Mouse (Mus musculus): Measurements from ENCODE around the gene Oas1e. TPM values are rescaled to one million over a fixed set of nuclear protein-coding genes. Genes with fewer than 3 reads are reported as not detected.
"Not testable (repeated sequence)": the region's sequence is repeated elsewhere in the genome, so short reads cannot be mapped to it uniquely, and the experiment has no call there.

The Oas1e gene
- not detected in 2 replicates for polyA plus RNA-seq (2014; fragmentation: Nextera tagmentation; extraction: Ambion mirVana)

- not testable (repeated sequence) for H3K27me3 ChIP-seq (ENCODE audit: control insufficient read depth, insufficient read depth, low read length); H3K9me3 ChIP-seq (replicated peaks; ENCODE audit: control insufficient read depth, low read length); H3K4me2 ChIP-seq (ENCODE audit: low read depth, low read length); H3K36me3 ChIP-seq (replicated peaks; ENCODE audit: control insufficient read depth, insufficient read depth, low read depth, low read length); ATAC-seq (replicated peaks; ENCODE audit: insufficient number of reproducible peaks, low FRiP score, low TSS enrichment, low read depth); H3K4me3 ChIP-seq (ENCODE audit: low read depth, low read length); H3K27ac ChIP-seq (replicated peaks; ENCODE audit: low read depth, low read length); DNase-seq (ENCODE audit: low spot score); H3K9ac ChIP-seq (replicated peaks; ENCODE audit: low read length); H3K4me1 ChIP-seq (ENCODE audit: control insufficient read depth, insufficient read depth, low read length)
- 71% methylated on average over 9 of the region's 9 CpGs for WGBS
Observed at GRCm38 (mm10) chr5:120795480-120796034, at the start of gene Oas1e. TSS of gene Oas1e (minus strand) at chr5:120795530.

DNA sequence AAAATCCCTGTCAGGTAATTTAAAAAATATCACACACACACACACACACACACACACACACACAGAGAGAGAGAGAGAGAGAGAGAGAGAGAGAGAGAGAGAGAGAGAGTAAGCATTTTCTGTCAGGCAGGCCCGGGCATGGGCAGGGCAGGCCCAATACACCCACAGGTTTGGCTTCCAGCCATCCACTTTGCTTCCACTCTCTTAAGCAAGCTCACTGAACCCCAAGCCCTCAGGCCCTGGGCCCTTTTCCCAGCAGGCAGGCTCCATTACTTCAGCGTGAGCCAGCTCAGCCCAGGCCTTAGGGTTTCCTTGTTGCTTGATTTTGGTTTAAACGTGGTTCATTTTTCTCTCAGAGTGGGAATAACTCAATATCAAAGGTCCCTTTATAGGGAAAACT, 49.4 kb upstream of the Oas1e start:
- Histone ChIP-seq H3K4me2 (ENCODE audit: low read depth, low read length) (no peak overlapping the region), H3K36me3 (replicated peaks; ENCODE audit: control insufficient read depth, insufficient read depth, low read depth, low read length) (no peaks in the 10 kb centered on the region), H3K4me1 (ENCODE audit: control insufficient read depth, insufficient read depth, low read length) (no peaks in the 10 kb centered on the region), H3K9ac (replicated peaks; ENCODE audit: low read length) (no peak overlapping the region), H3K27ac (replicated peaks; ENCODE audit: low read depth, low read length) (no peak overlapping the region), H3K4me3 (ENCODE audit: low read depth, low read length) (no peak overlapping the region), H3K9me3 (replicated peaks; ENCODE audit: control insufficient read depth, low read length) (no peaks in the 10 kb centered on the region), H3K27me3 (ENCODE audit: control insufficient read depth, insufficient read depth, low read length) (no peaks in the 10 kb centered on the region)
- no peak for ATAC-seq (replicated peaks; ENCODE audit: insufficient number of reproducible peaks, low FRiP score, low TSS enrichment, low read depth)
- WGBS: 85% methylated on average over 3 of the region's 3 CpGs
- DNase-seq (ENCODE audit: low spot score): no peak

DNA sequence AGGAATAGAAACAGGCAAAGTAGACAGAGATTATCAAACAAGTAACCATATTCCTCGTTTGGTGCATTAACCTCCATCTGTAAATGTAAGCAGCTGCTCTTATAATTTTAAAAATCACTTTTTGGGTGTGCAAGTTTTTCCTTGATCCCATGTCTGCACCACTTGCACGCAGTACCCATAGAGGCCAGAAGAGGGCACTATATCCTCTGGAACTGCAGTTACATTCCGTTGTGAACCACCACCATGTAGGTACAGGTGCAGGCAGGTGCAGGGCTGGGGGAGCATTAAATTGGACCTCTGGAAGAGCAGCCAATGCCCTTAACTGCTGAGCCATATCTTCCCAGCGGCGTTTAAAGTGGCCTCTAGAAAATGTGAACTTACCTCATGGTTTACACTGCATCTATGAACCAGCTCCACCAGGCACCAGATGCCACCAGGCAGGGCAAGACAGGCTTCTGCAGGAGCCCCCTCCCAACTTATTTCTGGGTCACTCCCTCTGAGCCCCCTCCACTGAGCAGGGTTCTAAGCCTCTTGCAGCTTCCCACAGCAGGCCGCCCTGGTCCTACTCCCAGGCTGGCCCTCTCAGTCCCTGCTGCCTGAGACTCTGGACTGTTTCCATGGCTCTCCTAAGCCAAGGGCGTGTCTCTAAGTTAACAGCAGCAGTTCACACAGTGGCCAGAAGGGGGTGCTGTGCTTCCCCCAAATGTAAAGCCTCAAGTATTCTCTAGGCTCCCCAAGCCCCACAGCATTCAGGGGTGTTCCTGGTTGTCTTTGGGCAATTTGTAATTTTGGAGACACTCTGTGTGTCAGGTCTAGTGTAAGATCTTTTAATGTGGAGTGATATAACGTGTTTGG, 41.6 kb upstream of the Oas1e start:
- no peak overlapping the region for H3K9ac ChIP-seq (replicated peaks; ENCODE audit: low read length)
- WGBS: 8% methylated on average over 8 of the region's 8 CpGs
- no peaks in the 10 kb centered on the region for H3K4me1 ChIP-seq (ENCODE audit: control insufficient read depth, insufficient read depth, low read length)
- H3K4me3 ChIP-seq (ENCODE audit: low read depth, low read length): no peak overlapping the region
- no peaks in the 10 kb centered on the region for H3K9me3 ChIP-seq (replicated peaks; ENCODE audit: control insufficient read depth, low read length)
- H3K27me3 ChIP-seq (ENCODE audit: control insufficient read depth, insufficient read depth, low read length): no peaks in the 10 kb centered on the region
- ATAC-seq (replicated peaks; ENCODE audit: insufficient number of reproducible peaks, low FRiP score, low TSS enrichment, low read depth) (no peak), DNase-seq (ENCODE audit: low spot score) (peak; percentile 53)
- no peak overlapping the region for H3K4me2 ChIP-seq (ENCODE audit: low read depth, low read length)
- no peaks in the 10 kb centered on the region for H3K36me3 ChIP-seq (replicated peaks; ENCODE audit: control insufficient read depth, insufficient read depth, low read depth, low read length)
- H3K27ac ChIP-seq (replicated peaks; ENCODE audit: low read depth, low read length): no peak overlapping the region

DNA sequence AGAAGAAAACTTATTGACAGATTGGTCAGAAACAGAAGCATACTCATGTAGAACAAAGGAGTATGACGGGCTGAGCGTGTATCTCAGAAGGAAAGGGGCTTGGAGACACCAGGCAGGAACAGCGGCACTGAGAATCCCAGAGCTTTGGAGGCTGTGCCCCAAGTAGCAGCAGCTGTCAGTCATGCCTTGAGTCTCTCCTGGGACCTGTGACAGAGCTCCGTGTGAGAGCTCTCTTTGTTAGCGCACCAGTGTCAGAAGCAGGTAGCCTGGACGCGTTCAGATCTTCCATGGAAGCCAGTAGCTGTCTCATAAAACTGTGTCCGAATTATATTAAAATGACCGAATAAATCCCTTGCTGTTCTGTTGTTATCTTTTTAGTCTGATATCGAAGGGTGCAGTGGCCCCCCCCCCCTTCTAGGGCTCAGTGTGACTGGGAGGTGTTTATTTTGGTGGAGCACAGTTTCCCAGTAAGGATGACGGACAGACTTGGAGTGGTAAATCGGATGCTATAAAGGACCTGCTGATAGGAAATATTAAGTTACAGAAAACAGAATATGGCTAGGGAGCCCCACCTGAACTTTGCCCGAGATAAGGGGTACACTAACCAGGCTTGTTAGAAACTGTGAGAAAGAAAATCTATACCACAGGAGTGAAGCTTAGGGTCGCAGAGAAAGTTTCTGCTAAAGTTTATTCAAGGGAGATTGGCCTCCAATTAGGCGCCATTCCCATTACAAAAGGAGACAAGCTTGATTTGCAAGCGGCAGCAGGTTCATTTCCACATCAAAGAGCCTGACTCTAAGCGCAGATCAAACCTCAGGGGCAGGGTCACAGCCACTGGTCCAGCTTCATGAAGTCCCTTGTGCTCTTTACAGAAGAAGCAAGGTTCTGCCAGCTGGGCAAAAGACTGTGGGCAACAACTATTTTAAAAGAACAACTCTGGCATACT, 38.3 kb upstream of the Oas1e start:
- no peak overlapping the region for H3K4me2 ChIP-seq (ENCODE audit: low read depth, low read length)
- H3K9me3 ChIP-seq (replicated peaks; ENCODE audit: control insufficient read depth, low read length): no peaks in the 10 kb centered on the region
- ATAC-seq (replicated peaks; ENCODE audit: insufficient number of reproducible peaks, low FRiP score, low TSS enrichment, low read depth): no peak
- no peak overlapping the region for H3K9ac ChIP-seq (replicated peaks; ENCODE audit: low read length)
- no peaks in the 10 kb centered on the region for H3K4me1 ChIP-seq (ENCODE audit: control insufficient read depth, insufficient read depth, low read length)
- no peak overlapping the region for H3K27ac ChIP-seq (replicated peaks; ENCODE audit: low read depth, low read length)
- 21% methylated on average over 17 of the region's 17 CpGs for WGBS
- DNase-seq (ENCODE audit: low spot score): no peak
- no peaks in the 10 kb centered on the region for H3K36me3 ChIP-seq (replicated peaks; ENCODE audit: control insufficient read depth, insufficient read depth, low read depth, low read length)
- no peak overlapping the region for H3K4me3 ChIP-seq (ENCODE audit: low read depth, low read length)
- H3K27me3 ChIP-seq (ENCODE audit: control insufficient read depth, insufficient read depth, low read length): no peaks in the 10 kb centered on the region

DNA sequence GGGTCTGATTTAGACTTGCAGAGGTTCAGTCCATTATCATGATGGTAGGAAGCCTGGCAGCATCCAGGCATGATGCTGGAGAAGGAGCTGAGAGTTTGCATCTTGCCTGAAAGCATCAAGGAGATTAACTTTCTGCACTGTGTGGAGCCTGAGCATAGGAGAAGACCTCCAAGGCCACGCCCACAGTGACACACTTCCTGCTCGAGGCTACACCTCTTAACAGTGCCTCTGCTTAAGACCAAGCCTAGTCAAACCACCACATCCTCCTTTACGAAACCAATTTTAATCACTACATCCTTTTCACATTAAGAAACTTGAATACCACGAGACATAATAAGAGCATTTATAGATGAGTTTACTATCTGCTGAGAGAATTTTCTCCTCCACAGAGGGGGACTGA, 35.7 kb upstream of the Oas1e start:
- no peaks in the 10 kb centered on the region for H3K9me3 ChIP-seq (replicated peaks; ENCODE audit: control insufficient read depth, low read length)
- DNase-seq (ENCODE audit: low spot score) (no peak), ATAC-seq (replicated peaks; ENCODE audit: insufficient number of reproducible peaks, low FRiP score, low TSS enrichment, low read depth) (no peak)
- no peak overlapping the region for H3K27ac ChIP-seq (replicated peaks; ENCODE audit: low read depth, low read length)
- H3K36me3 ChIP-seq (replicated peaks; ENCODE audit: control insufficient read depth, insufficient read depth, low read depth, low read length): no peaks in the 10 kb centered on the region
- H3K4me3 ChIP-seq (ENCODE audit: low read depth, low read length): no peak overlapping the region
- H3K27me3 ChIP-seq (ENCODE audit: control insufficient read depth, insufficient read depth, low read length): no peaks in the 10 kb centered on the region
- H3K4me1 ChIP-seq (ENCODE audit: control insufficient read depth, insufficient read depth, low read length): no peaks in the 10 kb centered on the region
- 80% methylated on average over 4 of the region's 4 CpGs for WGBS
- no peak overlapping the region for H3K9ac ChIP-seq (replicated peaks; ENCODE audit: low read length)
- no peak overlapping the region for H3K4me2 ChIP-seq (ENCODE audit: low read depth, low read length)

- no peak overlapping the region for H3K9ac ChIP-seq (replicated peaks; ENCODE audit: low read length)
- H3K4me3 ChIP-seq (ENCODE audit: low read depth, low read length): no peak overlapping the region
- no peaks in the 10 kb centered on the region for H3K9me3 ChIP-seq (replicated peaks; ENCODE audit: control insufficient read depth, low read length)
- no peak overlapping the region for H3K27ac ChIP-seq (replicated peaks; ENCODE audit: low read depth, low read length)
- ATAC-seq (replicated peaks; ENCODE audit: insufficient number of reproducible peaks, low FRiP score, low TSS enrichment, low read depth): no peak
- DNase-seq (ENCODE audit: low spot score): no peak
- H3K4me1 ChIP-seq (ENCODE audit: control insufficient read depth, insufficient read depth, low read length): no peaks in the 10 kb centered on the region
- H3K36me3 ChIP-seq (replicated peaks; ENCODE audit: control insufficient read depth, insufficient read depth, low read depth, low read length): no peaks in the 10 kb centered on the region
- no peaks in the 10 kb centered on the region for H3K27me3 ChIP-seq (ENCODE audit: control insufficient read depth, insufficient read depth, low read length)
- H3K4me2 ChIP-seq (ENCODE audit: low read depth, low read length): no peak overlapping the region
Observed at GRCm38 (mm10) chr5:120818999-120819398, 23.7 kb upstream of the Oas1e start.

DNA sequence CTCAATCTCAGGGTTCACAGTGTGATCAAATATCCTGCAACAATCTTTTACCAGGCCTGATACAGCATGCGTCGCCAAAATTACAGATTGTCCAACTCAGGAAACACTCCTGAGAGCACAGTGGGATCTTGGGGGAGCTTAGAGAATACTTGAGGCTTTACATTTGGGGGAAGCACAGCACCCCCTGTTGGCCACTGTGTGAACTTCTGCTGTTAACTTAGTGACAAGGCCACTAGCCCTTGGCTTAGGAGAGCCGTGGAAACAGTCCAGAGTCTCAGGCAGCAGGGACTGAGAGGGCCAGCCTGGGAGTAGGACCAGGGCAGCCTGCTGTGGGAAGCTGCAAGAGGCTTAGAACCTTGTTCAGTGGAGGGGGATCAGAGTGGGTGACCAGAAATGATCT, 20.6 kb upstream of the Oas1e start:
- 55% methylated on average over 3 of the region's 3 CpGs for WGBS
- no peak for ATAC-seq (replicated peaks; ENCODE audit: insufficient number of reproducible peaks, low FRiP score, low TSS enrichment, low read depth)
- Histone ChIP-seq H3K4me2 (ENCODE audit: low read depth, low read length) (no peak overlapping the region), H3K9me3 (replicated peaks; ENCODE audit: control insufficient read depth, low read length) (no peaks in the 10 kb centered on the region), H3K27me3 (ENCODE audit: control insufficient read depth, insufficient read depth, low read length) (no peaks in the 10 kb centered on the region), H3K27ac (replicated peaks; ENCODE audit: low read depth, low read length) (no peak overlapping the region), H3K4me1 (ENCODE audit: control insufficient read depth, insufficient read depth, low read length) (no peaks in the 10 kb centered on the region), H3K36me3 (replicated peaks; ENCODE audit: control insufficient read depth, insufficient read depth, low read depth, low read length) (no peaks in the 10 kb centered on the region), H3K9ac (replicated peaks; ENCODE audit: low read length) (no peak overlapping the region), H3K4me3 (ENCODE audit: low read depth, low read length) (no peak overlapping the region)
- peak; percentile 27 for DNase-seq (ENCODE audit: low spot score)
